Mouse (Mus musculus): ENCODE results near the gene Hsf2bp.

DNA sequence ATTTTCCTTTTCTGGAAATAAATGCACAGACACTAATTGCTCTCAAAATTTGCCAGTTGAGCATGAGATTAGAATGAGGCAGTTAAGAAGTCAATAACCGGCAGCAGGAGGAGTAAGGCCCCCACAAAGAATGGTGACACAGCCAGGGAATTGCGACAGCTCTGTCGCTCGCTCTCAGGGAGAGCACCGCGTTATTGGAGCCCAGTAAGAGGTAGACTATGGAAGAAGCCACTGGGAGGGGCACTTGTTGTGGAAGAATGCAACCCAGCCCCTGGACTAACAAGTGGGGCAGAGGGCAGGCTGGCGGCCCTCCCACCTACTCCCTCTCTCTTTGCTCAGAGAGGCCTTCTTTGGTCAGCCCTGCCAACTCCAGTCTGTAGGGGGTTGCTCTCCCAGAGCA is 4.5 kb downstream of the Hsf2bp start:
- no peak for TF ChIP-seq CTCF (conservative IDR thresholded peaks at IDR 0.05; ENCODE audit: insufficient read depth, insufficient read length, low read depth, low read length)
- no peak for TF ChIP-seq POLR2A (IDR thresholded peaks at IDR 0.05; ENCODE audit: low read depth, low read length)

Data from kidney, adult 2 months (tissue).